Mouse (Mus musculus): ENCODE results near the gene Frmd7.

GRCm38 (mm10) chrX:50926893-50927545, 15.5 kb downstream of the Frmd7 start:
- TF ChIP-seq POLR2A (IDR thresholded peaks at IDR 0.05; ENCODE audit: low read depth, low read length) (no peak), CTCF (conservative IDR thresholded peaks at IDR 0.05; ENCODE audit: insufficient read depth, insufficient read length, low read depth, low read length) (no peak)
